Mouse (Mus musculus) intestine, embryonic 14.5 days (tissue): ENCODE data around the gene Clcf1. TPM values are rescaled to one million over a fixed set of nuclear protein-coding genes. Genes with fewer than 3 reads are reported as not detected.

ENCODE experiments used
- ATAC-seq: fragments of 200-750 bp; cut with Nextera tagmentation; replicated peaks from 2 replicates; pipeline ENCODE4 v1.8.0; 2017; ENCODE audit warnings: low read depth, moderate number of reproducible peaks, moderate TSS enrichment, moderate library complexity; ENCODE audit not compliant: low FRiP score, low TSS enrichment
- DNase-seq: peaks from one replicate; pipeline ENCODE4 v3.0.0-alpha.2; 2018; ENCODE audit warnings: low spot score
- H3K27ac ChIP-seq: fragments of 300-500 bp; sonication (generic); 2 replicates; pipeline ENCODE4 v1.5.1; 2014; ENCODE audit warnings: low read depth, mild to moderate bottlenecking, control low read depth
- H3K27me3 ChIP-seq: fragments of 300-500 bp; sonication (generic); replicated peaks from 2 replicates; pipeline ENCODE4 v1.6.1; 2014; ENCODE audit warnings: low read length, control low read depth; ENCODE audit not compliant: control insufficient read depth, insufficient read depth
- H3K36me3 ChIP-seq: fragments of 300-500 bp; sonication (generic); 2 replicates; pipeline ENCODE4 v1.6.1; 2014; ENCODE audit warnings: low read length, control low read depth; ENCODE audit not compliant: control insufficient read depth, insufficient read depth
- H3K4me1 ChIP-seq: fragments of 300-500 bp; sonication (generic); replicated peaks from 2 replicates; pipeline ENCODE4 v1.6.1; 2014; ENCODE audit warnings: low read length, control low read depth, mixed read lengths; ENCODE audit not compliant: control insufficient read depth, insufficient read depth
- H3K4me2 ChIP-seq: fragments of 300-500 bp; sonication (generic); 2 replicates; pipeline ENCODE4 v1.6.1; 2014; ENCODE audit warnings: low read length
- H3K4me3 ChIP-seq: fragments of 300-500 bp; sonication (generic); 2 replicates; pipeline ENCODE4 v1.5.1; 2014; ENCODE audit warnings: low read depth, low read length, control low read depth, mixed read lengths
- H3K9ac ChIP-seq: fragments of 300-500 bp; sonication (generic); 2 replicates; pipeline ENCODE4 v1.6.1; 2014; ENCODE audit warnings: mild to moderate bottlenecking, low read length
- H3K9me3 ChIP-seq: fragments of 300-500 bp; sonication (generic); 2 replicates; pipeline ENCODE4 v1.6.1; 2016; ENCODE audit warnings: low read length, control low read depth; ENCODE audit not compliant: control insufficient read depth
- WGBS: fragments of 180-500 bp; shearing (Covaris S2); extraction: QIAGEN DNeasy Blood & Tissue Kit; methylation state at CpG from one replicate; pipeline ENCODE4 v1.1.7; 2014; 5-methylcytosine and 5-hydroxymethylcytosine counted together
- polyA plus RNA-seq: library from polyadenylated mRNA; unstranded; fragments of >200 nt; fragmentation: Nextera tagmentation; extraction: Ambion mirVana; gene quantifications from 2 replicates; pipeline ENCODE4 v1.2.1, GENCODE M21; 2014

Clcf1 gene
- polyA plus RNA-seq, 1 experiment from 2014 or later, result 6.9 TPM

DNA sequence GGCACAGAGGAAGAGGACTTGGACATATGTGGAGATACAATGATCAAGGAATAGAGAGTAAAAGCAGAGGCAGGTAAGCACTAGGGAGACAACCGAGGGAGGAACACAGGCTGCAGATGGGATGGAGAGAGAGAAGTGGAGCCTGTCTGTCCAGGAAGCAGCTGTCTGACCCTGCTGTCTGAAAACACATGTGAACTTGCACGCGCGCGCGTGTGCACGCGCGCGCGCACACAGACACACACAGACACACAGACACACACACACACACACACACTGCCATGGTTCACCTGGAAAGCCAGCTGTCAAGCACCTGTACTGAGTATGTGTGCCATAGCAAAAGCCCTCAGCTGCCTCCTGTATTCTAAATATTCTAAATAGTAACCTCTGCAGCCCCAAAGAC, 4.3 kb downstream of the Clcf1 start:
- H3K27me3 ChIP-seq, result no peaks in the 10 kb centered on the region
- 53% methylated on average over 11 of the region's 11 CpGs for WGBS
- peak overlapping the region; percentile 81; the same call in 1 of the 2 replicates for H3K4me2 ChIP-seq
- H3K4me3 ChIP-seq, result no peak overlapping the region
- no peak for ATAC-seq
- peak overlapping the region; percentile 94 for H3K27ac ChIP-seq
- DNase-seq, result no peak
- H3K9me3 ChIP-seq, result no peaks in the 10 kb centered on the region
- H3K36me3 ChIP-seq, result peaks cover 7% of the 10 kb centered on the region
- H3K4me1 ChIP-seq, result peaks cover 74% of the 10 kb centered on the region
- H3K9ac ChIP-seq, result no peak overlapping the region

- WGBS, result 56% methylated on average over 1 of the region's 1 CpGs
- Histone ChIP-seq H3K27ac (0 out of 2 replicates have a peak overlapping the region, but pooled peaks have one; percentile 94), H3K36me3 (peaks cover 7% of the 10 kb centered on the region), H3K4me3 (no peak overlapping the region), H3K27me3 (no peaks in the 10 kb centered on the region), H3K9ac (no peak overlapping the region), H3K9me3 (no peaks in the 10 kb centered on the region), H3K4me1 (peaks cover 69% of the 10 kb centered on the region), H3K4me2 (no peak overlapping the region)
- no peak for ATAC-seq
- DNase-seq, result no peak
Measured at GRCm38 (mm10) chr19:4218784-4219183, 4.7 kb downstream of the Clcf1 start.

- peaks cover 68% of the 10 kb centered on the region for H3K4me1 ChIP-seq
- no peaks in the 10 kb centered on the region for H3K27me3 ChIP-seq
- H3K4me3 ChIP-seq, result no peak overlapping the region
- DNase-seq (no peak), ATAC-seq (no peak)
- WGBS, result 85% methylated on average over 6 of the region's 6 CpGs
- H3K36me3 ChIP-seq, result peaks cover 7% of the 10 kb centered on the region
- no peak overlapping the region for H3K9ac ChIP-seq
- no peaks in the 10 kb centered on the region for H3K9me3 ChIP-seq
- peak overlapping the region; percentile 58; the same call in 1 of the 2 replicates for H3K27ac ChIP-seq
- H3K4me2 ChIP-seq, result peak overlapping the region; percentile 25
Measured at GRCm38 (mm10) chr19:4219943-4220342, 5.9 kb downstream of the Clcf1 start.

DNA sequence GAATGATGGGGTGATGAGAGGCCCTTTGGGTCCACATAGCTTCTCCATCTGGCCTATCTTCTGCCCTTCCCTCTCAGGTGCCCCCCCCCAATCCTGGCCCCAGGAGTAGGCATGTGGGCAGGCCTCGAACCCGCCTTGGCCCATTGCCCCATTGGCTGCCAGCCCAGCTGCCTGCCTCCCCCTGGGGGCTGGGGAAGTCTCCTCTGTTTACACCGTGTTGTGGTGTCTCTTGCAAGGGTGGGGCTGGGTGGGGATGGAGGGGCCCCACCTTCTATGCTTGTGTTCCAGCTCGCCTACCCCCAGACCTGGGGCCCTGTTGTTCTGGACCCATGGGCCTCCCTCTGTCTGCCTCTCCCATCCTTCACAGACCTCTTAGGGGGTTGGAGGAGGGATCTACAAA, 6.4 kb downstream of the Clcf1 start:
- peaks cover 7% of the 10 kb centered on the region for H3K36me3 ChIP-seq
- H3K4me2 ChIP-seq, result peak overlapping the region; percentile 25
- H3K4me1 ChIP-seq, result peaks cover 67% of the 10 kb centered on the region
- ATAC-seq (no peak), DNase-seq (no peak)
- peak overlapping the region; percentile 58; the same call in 1 of the 2 replicates for H3K27ac ChIP-seq
- 39% methylated on average over 4 of the region's 4 CpGs for WGBS
- H3K4me3 ChIP-seq, result no peak overlapping the region
- no peak overlapping the region for H3K9ac ChIP-seq
- H3K9me3 ChIP-seq, result no peaks in the 10 kb centered on the region
- no peaks in the 10 kb centered on the region for H3K27me3 ChIP-seq

DNA sequence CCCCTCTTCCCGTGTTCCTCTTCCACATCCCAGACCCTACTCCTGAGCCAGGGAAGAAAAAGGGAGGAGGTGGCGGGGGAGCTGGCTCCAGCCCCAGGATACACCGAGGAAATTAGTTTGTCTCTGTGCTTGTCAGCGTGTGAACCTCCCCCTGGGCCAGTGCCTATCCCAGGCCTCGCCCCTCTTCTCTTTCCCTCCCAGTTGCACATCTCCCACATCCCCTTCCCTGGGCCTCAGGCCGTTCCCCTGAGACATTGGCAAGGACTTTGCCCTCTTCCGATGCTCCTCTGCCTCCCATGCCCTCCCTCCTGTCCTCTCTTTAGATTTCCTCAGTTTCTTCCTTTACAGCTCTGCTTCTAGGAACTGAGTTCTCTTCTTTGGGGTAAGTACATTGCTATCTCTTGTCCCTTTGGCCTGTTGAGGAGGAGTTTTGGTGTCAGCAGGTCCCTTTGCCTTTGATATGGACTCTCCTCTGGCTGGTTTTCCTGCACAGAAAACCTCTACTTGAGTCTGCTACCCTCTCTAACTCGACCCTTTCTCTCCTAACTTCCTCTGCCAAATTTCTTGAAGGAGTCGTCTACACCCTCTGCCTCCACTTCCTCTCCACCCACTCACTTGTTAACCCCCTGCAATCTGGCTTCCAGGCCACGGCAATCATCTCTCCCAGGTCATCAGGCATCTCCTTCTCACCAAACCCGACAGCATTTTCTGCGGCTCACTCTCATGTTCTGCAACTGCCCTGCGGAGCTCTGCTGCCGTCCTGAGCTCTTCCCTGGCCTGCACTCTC, 7.1 kb downstream of the Clcf1 start:
- DNase-seq, result no peak
- Histone ChIP-seq H3K9me3 (no peaks in the 10 kb centered on the region), H3K27me3 (no peaks in the 10 kb centered on the region), H3K4me1 (peaks cover 62% of the 10 kb centered on the region), H3K36me3 (peaks cover 7% of the 10 kb centered on the region), H3K4me2 (peak overlapping the region; percentile 25), H3K9ac (peak overlapping the region; percentile 25; the same call in 1 of the 2 replicates), H3K4me3 (no peak overlapping the region), H3K27ac (peak overlapping the region; percentile 58; the same call in 1 of the 2 replicates)
- WGBS, result 14% methylated on average over 14 of the region's 14 CpGs
- ATAC-seq, result peak; percentile 60

DNA sequence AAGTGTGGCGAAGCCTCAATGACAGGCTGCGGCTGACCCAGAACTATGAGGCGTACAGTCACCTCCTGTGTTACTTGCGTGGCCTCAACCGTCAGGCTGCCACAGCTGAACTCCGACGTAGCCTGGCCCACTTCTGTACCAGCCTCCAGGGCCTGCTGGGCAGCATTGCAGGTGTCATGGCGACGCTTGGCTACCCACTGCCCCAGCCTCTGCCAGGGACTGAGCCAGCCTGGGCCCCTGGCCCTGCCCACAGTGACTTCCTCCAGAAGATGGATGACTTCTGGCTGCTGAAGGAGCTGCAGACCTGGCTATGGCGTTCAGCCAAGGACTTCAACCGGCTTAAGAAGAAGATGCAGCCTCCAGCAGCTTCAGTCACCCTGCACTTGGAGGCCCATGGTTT, 8.1 kb downstream of the Clcf1 start:
- H3K27me3 ChIP-seq, result no peaks in the 10 kb centered on the region
- ATAC-seq (no peak), DNase-seq (no peak)
- no peak overlapping the region for H3K4me3 ChIP-seq
- peak overlapping the region; percentile 13; the same call in 1 of the 2 replicates for H3K4me2 ChIP-seq
- WGBS, result 64% methylated on average over 11 of the region's 11 CpGs
- H3K4me1 ChIP-seq, result peaks cover 53% of the 10 kb centered on the region
- H3K27ac ChIP-seq, result no peak overlapping the region
- no peak overlapping the region for H3K9ac ChIP-seq
- H3K9me3 ChIP-seq, result no peaks in the 10 kb centered on the region
- H3K36me3 ChIP-seq, result peaks cover 7% of the 10 kb centered on the region

DNA sequence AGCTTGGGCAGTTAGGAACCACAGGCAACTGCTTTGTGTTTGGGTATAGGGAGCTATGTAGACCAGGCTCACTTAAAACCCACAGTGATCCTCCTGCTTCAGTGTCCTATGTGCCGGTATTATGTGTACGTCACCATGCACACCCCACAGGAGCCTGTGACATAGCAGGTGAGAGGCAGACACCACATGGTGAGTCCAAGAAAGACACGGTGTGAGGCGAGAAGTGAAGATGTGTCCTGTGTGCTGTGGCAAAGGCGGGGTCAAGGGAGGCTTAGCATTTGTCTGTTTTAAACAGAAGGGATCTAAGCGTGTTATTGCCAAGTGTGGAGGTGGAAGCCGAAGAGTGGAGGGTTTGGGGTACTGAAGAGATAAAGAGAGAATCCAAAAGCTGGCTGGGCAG, 12.7 kb downstream of the Clcf1 start:
- H3K4me2 ChIP-seq, result no peak overlapping the region
- H3K27ac ChIP-seq, result no peak overlapping the region
- WGBS, result 90% methylated on average over 7 of the region's 7 CpGs
- ATAC-seq (no peak), DNase-seq (no peak)
- no peaks in the 10 kb centered on the region for H3K27me3 ChIP-seq
- H3K36me3 ChIP-seq, result peaks cover 7% of the 10 kb centered on the region
- no peaks in the 10 kb centered on the region for H3K9me3 ChIP-seq
- no peak overlapping the region for H3K9ac ChIP-seq
- H3K4me1 ChIP-seq, result peaks cover 22% of the 10 kb centered on the region
- no peak overlapping the region for H3K4me3 ChIP-seq

DNA sequence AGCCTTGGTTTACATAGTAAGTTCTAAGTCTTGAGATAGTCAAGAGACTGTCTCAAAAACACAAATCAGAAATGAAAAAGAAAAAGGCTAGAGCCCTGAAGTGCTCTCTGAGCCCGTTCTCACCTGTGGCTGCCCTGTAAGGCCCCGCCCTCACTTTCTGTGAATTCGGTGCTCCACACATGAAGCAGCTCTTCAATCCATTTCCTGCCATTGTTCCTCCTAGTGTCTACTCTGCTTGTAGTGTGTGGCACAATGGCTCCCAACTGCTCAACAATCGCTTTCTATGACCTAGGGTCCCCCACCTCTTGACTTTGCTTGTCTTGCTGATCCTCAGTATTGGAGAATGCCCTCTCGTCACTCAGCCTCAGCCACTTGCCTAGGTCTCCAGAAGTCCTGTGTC, 13.4 kb downstream of the Clcf1 start:
- H3K4me1 ChIP-seq, result peaks cover 20% of the 10 kb centered on the region
- DNase-seq (no peak), ATAC-seq (no peak)
- H3K9me3 ChIP-seq, result no peaks in the 10 kb centered on the region
- WGBS, result 79% methylated on average over 5 of the region's 5 CpGs
- H3K36me3 ChIP-seq, result peaks cover under 1% of the 10 kb centered on the region; the same call in 1 of the 2 replicates
- no peak overlapping the region for H3K4me2 ChIP-seq
- no peak overlapping the region for H3K9ac ChIP-seq
- no peak overlapping the region for H3K4me3 ChIP-seq
- H3K27me3 ChIP-seq, result no peaks in the 10 kb centered on the region
- H3K27ac ChIP-seq, result no peak overlapping the region
